Mouse (Mus musculus) liver, embryonic 15.5 days (tissue): ENCODE data around the gene Col13a1. TPM values are rescaled to one million over a fixed set of nuclear protein-coding genes. Genes with fewer than 3 reads are reported as not detected.

ENCODE experiments used
- ATAC-seq: fragments of 200-750 bp; cut with Nextera tagmentation; 2 replicates; pipeline ENCODE4 v1.8.0; 2017; ENCODE audit warnings: moderate number of reproducible peaks, mild to moderate bottlenecking, moderate library complexity; ENCODE audit not compliant: insufficient read depth
- H3K27ac ChIP-seq: fragments of 300-500 bp; sonication (generic); replicated peaks from 2 replicates; pipeline ENCODE4 v1.5.1; 2015; ENCODE audit warnings: mild to moderate bottlenecking, inconsistent platforms
- H3K27me3 ChIP-seq: fragments of 300-500 bp; sonication (generic); 2 replicates; pipeline ENCODE4 v1.6.1; 2015; ENCODE audit warnings: mild to moderate bottlenecking, inconsistent platforms
- H3K36me3 ChIP-seq: fragments of 300-500 bp; sonication (generic); replicated peaks from 2 replicates; pipeline ENCODE4 v1.6.1; 2015; ENCODE audit warnings: moderate library complexity, mild to moderate bottlenecking, inconsistent platforms
- H3K4me1 ChIP-seq: fragments of 300-500 bp; sonication (generic); replicated peaks from 2 replicates; pipeline ENCODE4 v1.6.1; 2015; ENCODE audit warnings: inconsistent platforms
- H3K4me2 ChIP-seq: fragments of 300-500 bp; sonication (generic); 2 replicates; pipeline ENCODE4 v1.6.1; 2015; ENCODE audit warnings: moderate library complexity, mild to moderate bottlenecking, inconsistent platforms
- H3K4me3 ChIP-seq: fragments of 300-500 bp; sonication (generic); replicated peaks from 2 replicates; pipeline ENCODE4 v1.5.1; 2015; ENCODE audit warnings: mild to moderate bottlenecking, inconsistent platforms
- H3K9ac ChIP-seq: fragments of 300-500 bp; sonication (generic); 2 replicates; pipeline ENCODE4 v1.6.1; 2015; ENCODE audit warnings: moderate library complexity, mild to moderate bottlenecking, inconsistent platforms
- H3K9me3 ChIP-seq: fragments of 300-500 bp; sonication (generic); replicated peaks from 2 replicates; pipeline ENCODE4 v1.6.1; 2016; ENCODE audit warnings: inconsistent platforms
- WGBS: fragments of 180-500 bp; shearing (Covaris S2); methylation state at CpG from one replicate; pipeline ENCODE4 v1.1.7; 2015; ENCODE audit warnings: mixed read lengths; ENCODE audit not compliant: insufficient replicate concordance; 5-methylcytosine and 5-hydroxymethylcytosine counted together
- polyA plus RNA-seq: library from polyadenylated mRNA; unstranded; fragments of >200 nt; fragmentation: Nextera tagmentation; extraction: Ambion mirVana; gene quantifications from 2 replicates; pipeline ENCODE4 v1.2.1, GENCODE M21; 2015

Gene Col13a1
- polyA plus RNA-seq, 1 experiment from 2014 or later: 1.0 TPM

GRCm38 (mm10) chr10:61788499-61788898, 190.4 kb downstream of the Col13a1 start:
- Histone ChIP-seq H3K36me3 (no peaks in the 10 kb centered on the region), H3K4me2 (no peak overlapping the region), H3K9ac (no peak overlapping the region), H3K27ac (no peak overlapping the region), H3K9me3 (no peaks in the 10 kb centered on the region), H3K4me3 (no peak overlapping the region), H3K27me3 (peaks cover 19% of the 10 kb centered on the region), H3K4me1 (0 out of 2 replicates have a peak, but pooled peaks cover 2% of the 10 kb centered on the region)
- ATAC-seq: no peak
- WGBS: 80% methylated on average over 5 of the region's 5 CpGs

Other genes starting within 250 kb of the Col13a1 start
- gene H2afy2, start 195.0 kb downstream of the Col13a1 start, polyA plus RNA-seq: 3.5 and 4.2 TPM in 2 replicates
- gene Neurog3, start 154.0 kb upstream of the Col13a1 start, polyA plus RNA-seq: 0.09 TPM in 1 of 2 replicates, not detected in the other
- gene Fam241b, start 164.8 kb upstream of the Col13a1 start, polyA plus RNA-seq: 0.31 and 0.89 TPM in 2 replicates